Mouse (Mus musculus) liver, embryonic 14.5 days (tissue): ENCODE measurements at regions not wholly inside any gene's neighbourhood (a gene's known extent, or its start where the extent isn't known, plus 50 kb on each side); places are given as distances from the start of the nearest gene placed in this dataset.

Experiments
- CTCF ChIP-seq: IDR thresholded peaks from 2 replicates; pipeline ENCODE4 v1.5.1; 2016; ENCODE audit warnings: antibody characterized with exemption, low read depth, control low read depth
- EP300 ChIP-seq: IDR thresholded peaks from 2 replicates; pipeline ENCODE4 v1.6.1; 2016; ENCODE audit warnings: antibody characterized with exemption, low read depth

DNA sequence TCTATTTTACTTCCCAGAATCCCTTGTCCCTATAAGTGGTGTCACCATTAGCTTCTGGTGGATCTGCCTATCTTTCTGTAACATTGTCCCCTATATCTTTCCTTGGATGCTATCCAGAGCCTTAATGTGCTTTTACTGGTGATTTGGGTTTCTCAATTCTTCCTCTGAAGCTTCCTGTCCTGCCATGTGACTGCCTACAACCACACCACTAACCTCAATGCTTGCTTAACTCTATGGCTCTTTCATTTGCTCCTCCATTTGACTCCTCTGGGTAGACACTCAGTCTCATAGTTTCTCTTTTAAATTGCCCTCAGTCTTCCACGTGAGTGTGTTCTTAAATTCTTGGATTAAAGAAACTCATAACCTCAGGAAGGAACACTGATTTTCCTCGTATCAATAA is 181.4 kb upstream of the Akr1e1 start:
- TF ChIP-seq CTCF: no peak
- TF ChIP-seq EP300: no peak
